Mouse (Mus musculus) layer of hippocampus, postnatal 36 days (tissue): ENCODE data around the gene Kctd20. TPM values are rescaled to one million over a fixed set of nuclear protein-coding genes. Genes with fewer than 3 reads are reported as not detected.
"Not testable (repeated sequence)": the region's sequence is repeated elsewhere in the genome, so short reads cannot be mapped to it uniquely, and the experiment has no call there.

ENCODE experiments used
- DNase-seq, 2 experiments: peaks; one replicate each; pipeline ENCODE4 v3.0.0; 2022
- total RNA-seq, 2 experiments: library from RNA; stranded (reverse); gene quantifications; 2 replicates each; pipeline ENCODE4 v1.2.3; 2021

Kctd20 gene
- total RNA-seq, 2 experiments from 2014 or later: 64.5 to 74.5 TPM

GRCm38 (mm10) chr17:28986833-28987232 lies 35.1 kb downstream of the Kctd20 start:
- DNase-seq: no peak

DNA sequence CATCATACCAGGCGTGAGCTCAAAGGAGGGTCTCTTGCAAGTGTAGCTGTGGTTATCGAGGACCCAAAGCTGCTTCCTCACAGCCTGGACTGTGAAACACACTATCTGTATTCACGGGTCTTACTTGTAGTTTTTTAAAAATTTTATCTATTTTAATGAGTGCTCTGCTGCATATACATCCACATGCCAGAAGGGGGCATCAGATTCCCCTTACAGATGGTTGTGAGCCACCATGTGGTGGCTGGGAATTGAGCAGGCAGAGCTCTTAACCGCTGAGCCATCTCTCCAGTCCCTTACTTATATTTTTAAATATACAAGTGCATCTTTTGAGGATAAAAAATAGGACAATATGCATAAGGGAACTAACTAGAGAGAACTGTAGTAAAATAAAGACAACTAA lies 36.0 kb downstream of the Kctd20 start:
- no peak for DNase-seq

DNA sequence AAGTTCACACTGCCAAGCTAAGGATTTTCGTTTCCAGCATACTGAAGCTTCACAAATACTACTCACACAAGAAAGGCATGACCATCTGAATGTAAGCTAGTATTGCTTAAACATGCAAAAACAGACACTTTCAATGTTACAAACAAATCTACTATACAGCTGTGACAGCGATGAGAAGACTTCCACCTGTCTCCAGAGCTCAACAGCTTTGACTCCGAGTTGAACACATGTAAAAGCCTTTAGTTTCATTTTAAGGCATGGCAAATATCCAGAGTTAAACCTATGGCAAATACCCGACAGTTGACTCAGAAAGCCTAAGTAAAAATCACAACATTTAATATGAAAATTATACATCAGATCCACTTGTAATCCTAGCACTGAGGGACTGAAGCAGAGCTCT lies 36.5 kb downstream of the Kctd20 start:
- DNase-seq: no peak

DNA sequence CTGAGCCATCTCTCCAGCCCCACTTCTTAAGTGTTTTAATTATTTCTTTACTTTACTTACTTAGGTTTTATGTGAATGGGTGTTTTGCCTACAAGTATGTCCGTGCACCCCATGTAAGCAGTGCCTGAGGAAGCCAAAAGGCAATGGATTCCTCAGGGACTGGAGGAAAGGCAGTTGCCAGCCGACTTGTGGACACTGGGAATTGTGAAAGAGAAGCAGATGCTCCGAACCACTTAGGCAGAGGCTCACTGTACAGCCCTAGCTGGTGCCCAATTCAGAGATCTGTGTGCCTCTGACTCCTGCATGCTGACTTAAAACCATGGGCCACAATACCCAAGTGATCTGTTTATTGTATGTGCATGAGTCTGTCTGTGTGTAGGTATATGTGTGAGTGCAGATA lies 37.2 kb downstream of the Kctd20 start:
- no peak for DNase-seq

DNA sequence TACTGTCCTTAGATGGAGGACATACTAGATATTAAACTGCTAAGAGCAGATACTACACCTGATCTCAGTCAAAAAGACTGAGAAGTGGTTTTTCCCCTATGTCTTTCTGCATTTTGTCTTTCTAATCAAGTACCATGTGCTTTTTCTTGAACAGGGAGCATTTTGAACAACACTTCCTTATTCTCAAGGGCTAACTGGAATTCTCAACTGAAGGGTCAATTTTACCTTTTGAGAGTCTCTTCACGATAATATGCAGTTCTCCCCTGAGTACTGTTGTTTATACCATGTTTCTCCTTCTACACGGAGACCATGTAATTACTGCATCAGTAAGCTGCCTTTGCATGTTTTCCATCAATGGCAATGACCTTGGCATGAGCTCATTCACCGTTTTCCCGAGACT lies 38.3 kb downstream of the Kctd20 start:
- no peak for DNase-seq

GRCm38 (mm10) chr17:28991286-28991685 lies 39.5 kb downstream of the Kctd20 start:
- no peak for DNase-seq

DNA sequence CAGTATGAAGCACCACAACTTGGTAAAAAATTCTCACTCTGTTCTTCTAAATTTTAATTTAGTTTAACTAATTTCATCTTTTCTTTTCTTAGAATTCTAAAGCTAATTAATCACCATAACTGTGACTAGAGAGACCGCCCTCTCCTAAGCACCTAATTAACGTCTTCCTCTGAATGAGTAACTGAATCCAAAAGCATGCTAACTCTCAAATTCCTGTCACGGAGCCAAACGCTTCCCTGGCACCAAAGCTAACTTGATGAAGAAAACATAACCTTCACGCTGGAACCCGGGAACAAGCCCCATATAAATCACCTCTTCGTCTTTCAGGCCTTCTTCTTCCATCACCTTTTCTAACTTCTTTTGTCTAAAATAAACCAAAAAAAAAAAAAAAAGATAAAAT lies 40.4 kb downstream of the Kctd20 start:
- DNase-seq: no peak

DNA sequence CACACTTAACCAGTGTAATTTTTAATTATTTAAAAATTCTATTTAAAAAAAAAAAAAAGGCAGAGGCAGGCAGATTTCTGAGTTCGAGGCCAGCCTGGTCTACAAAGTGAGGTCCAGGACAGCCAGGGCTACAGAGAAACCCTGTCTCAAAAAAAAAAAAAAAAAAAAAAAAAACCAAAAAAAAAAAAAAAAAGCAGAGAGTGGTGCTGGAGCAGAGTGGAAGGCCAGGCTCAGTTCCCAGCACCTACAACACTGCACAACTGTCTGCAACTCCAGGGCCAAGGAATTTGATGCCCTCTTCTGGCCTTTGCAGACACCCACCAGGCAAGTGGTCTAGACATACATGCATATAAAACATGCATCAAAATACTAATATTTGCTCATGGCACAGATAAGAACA lies 41.3 kb downstream of the Kctd20 start:
- not testable (repeated sequence) for DNase-seq

DNA sequence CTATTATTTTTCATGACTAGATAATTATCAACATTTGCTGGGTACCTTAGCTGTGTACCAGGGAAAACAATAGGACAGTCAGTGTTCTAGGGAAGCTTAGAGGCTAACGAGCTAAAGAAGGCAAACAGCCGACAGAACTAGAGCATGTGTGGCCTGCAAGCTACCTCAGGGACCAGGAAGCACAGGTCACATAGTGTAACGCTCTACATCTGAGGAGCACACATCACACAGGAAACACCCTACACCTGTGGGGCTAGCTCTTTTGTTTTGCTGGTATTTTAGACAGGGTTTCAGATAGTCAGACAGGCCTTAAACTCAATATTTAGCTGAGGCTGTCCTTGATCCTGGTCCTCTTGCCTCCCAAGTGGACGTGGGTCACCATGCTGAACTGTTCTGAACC lies 42.9 kb downstream of the Kctd20 start:
- DNase-seq: no peak

DNA sequence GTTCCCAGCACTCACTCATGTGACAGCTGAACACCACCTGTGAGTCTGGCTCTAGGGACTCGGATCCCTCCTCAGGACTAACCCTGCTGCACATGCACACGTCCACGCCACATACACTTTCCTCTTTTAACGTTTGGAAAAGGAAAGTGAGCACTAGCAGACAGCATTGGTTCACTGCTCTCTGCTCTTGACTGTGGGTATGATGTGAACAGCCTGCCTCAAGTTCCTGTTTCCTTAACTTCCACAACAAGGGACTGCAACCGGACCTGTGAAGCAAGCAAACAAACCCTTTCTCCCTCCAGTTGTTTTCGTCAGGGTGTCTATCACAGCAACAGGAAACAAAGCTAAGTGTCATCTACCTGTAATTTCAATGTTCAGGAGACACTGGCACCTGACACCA lies 48.7 kb downstream of the Kctd20 start:
- DNase-seq: no peak

GRCm38 (mm10) chr17:29003740-29004139 lies 52.0 kb downstream of the Kctd20 start:
- DNase-seq: no peak

GRCm38 (mm10) chr17:29005002-29005401 lies 53.3 kb downstream of the Kctd20 start:
- no peak for DNase-seq

GRCm38 (mm10) chr17:29006812-29007211 lies 55.1 kb downstream of the Kctd20 start:
- no peak for DNase-seq

DNA sequence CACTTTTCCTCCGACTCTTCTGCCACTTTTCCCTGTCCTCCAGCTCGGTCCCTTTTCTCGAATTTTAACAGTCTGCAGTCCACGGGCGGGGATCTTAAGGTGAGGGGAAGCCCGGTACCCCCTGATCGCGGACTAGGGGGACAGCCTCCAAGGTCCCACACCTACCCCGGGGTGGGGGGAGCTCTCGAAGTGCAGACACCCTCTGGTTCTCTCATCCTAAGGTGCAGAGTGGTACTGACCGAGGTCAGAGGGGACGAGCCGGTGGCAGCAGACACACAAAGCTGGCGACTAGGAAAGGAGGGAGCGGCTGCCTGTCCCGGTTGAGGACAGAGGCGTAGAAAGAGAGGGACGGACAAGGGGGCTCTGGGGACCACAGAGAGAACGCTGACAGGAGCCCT lies 55.5 kb downstream of the Kctd20 start:
- peak in 1 of 2 experiments; percentile 18 for DNase-seq

GRCm38 (mm10) chr17:29007641-29008325 lies 56.0 kb downstream of the Kctd20 start, which contains the start of gene Stk38:
TSS of gene Stk38 (minus strand) at chr17:29007995.
- DNase-seq: peak; percentile 90 to 94

DNA sequence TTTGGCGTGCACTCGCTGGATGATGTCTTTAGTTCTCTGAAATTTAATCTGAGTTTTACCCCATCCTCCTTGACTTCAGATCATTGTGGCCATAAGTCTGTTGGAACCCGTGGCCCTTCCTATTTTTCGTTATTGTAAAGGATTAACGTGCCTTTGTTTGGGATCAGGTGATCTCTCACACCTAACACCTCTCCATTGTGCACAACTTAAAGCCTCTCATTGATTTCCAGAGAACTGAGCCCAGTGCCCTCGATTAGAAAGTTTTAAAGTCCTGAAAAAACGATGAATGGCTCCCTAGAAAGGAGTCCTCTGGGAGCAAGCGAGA lies 56.5 kb downstream of the Kctd20 start:
- no peak for DNase-seq

DNA sequence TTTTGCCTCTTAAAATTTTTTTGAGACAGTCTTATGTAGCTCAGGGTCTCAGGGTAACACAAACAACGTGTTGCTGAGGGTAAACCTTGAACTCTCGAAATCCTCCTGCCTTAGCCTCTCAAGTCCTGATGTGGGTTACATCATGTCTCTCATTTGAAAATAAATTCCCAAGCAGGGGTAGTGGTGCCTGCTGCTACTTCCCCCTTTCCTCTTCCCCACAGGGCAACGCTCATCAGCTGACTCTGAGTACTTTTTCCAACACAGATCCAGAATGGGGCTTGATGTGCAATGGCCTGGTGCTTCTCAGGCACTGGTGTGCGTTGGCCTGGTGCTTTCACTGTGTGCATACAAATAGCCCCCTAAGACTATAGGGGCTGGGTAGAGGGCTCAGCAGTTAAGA lies 57.4 kb downstream of the Kctd20 start:
- no peak for DNase-seq

DNA sequence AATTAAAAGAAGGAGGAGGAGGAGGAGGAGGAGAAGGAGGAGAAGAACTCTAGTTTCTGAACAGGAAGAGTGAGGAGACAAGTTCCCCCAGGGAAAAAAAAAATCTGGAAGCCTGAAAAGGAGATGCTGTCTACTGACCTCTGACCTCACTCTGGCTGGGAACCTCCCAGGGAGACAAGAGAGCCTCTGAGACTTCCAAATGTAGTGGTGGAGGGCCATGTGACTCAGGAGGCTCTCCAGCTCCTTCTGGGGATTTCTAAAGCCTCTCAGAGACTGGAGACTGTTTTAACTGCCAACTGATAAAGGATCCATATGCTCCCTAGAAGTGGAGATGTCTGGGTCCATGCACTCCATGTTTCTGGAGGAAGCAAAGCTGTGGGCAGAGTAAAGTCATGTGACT lies 62.5 kb downstream of the Kctd20 start:
- DNase-seq: no peak

- no peak for DNase-seq
These were observed 63.9 kb downstream of the Kctd20 start for GRCm38 (mm10) chr17:29015638-29016037.

DNA sequence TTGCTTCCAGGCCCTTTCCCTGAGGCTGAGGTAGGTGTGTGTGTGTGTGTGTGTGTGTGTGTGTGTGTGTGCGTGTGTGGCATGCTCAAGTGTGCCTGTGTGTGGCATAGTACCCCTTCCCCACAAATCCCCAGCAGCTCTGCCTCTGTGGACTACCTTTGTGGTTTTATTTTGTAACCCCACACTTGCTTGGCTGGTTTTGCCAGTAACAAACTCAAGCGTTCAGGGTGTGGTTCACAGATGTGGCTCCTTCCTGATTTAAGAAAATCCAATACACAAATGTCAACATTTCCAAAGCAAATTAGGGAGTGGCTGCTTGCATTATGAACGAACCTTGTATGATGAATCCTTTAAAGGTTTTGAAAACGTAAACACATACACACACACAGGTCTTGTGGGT lies 65.0 kb downstream of the Kctd20 start:
- no peak for DNase-seq

DNA sequence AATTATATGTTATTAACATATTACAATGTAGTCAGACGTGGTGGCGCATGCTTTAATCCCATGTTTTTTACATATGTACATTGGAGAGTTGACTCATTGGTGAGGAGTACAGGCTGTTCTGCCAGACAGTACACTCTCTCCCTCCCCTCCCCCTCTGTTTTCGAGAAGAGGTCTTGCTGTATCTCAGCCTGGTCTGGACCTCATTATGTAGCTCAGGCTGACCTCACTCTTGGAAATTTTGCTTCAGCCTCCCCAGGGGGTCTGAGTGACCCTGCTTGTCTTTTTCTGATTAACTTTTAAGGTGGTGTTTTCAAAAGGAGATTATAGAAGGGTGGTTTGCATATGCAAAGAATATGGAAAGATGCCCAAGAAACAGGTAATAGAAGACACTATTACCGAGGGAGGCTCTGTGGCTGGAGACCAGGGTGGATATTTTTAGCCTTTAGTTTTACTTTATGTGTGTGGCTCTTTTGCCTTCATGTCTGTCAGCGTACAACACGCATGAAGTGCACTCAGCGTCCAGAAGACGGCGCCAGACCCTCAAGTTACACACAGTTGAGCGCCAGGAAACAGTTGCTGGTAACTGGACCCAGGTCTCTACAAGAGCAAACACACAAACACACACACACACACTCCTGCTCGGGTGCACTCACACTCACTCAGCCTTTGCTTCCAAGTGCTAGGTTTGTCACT lies 66.7 kb downstream of the Kctd20 start:
- no peak for DNase-seq
